Mouse (Mus musculus) spleen, adult 2 months (tissue): ENCODE measurements around the gene Fam69b. TPM values are rescaled to one million over a fixed set of nuclear protein-coding genes. Genes with fewer than 3 reads are reported as not detected.

Experiments used
- DNase-seq, 2 experiments: peaks; one replicate each; pipeline versions ENCODE4 v3.0.0 to v3.0.0-alpha.2; 2012 to 2021; ENCODE audit warnings: low spot score in 2 of 2, low read depth in 1 of 2
- H3K27ac ChIP-seq: fragments of 200-500 bp; 2 replicates; pipeline ENCODE4 v1.5.1; 2012; ENCODE audit warnings: low read length, inconsistent platforms; ENCODE audit not compliant: insufficient read depth
- H3K27me3 ChIP-seq: fragments of 200-500 bp; 2 replicates; pipeline ENCODE4 v1.6.1; 2012; ENCODE audit warnings: mild to moderate bottlenecking, moderate library complexity, low read length, inconsistent platforms; ENCODE audit not compliant: control insufficient read depth, insufficient read depth
- H3K36me3 ChIP-seq: fragments of 200-500 bp; 2 replicates; pipeline ENCODE4 v1.6.1; 2012; ENCODE audit warnings: mild to moderate bottlenecking, low read length, inconsistent platforms; ENCODE audit not compliant: control insufficient read depth, insufficient read depth
- H3K4me1 ChIP-seq: fragments of 200-500 bp; 2 replicates; pipeline ENCODE4 v1.6.1; 2011; ENCODE audit warnings: inconsistent platforms; ENCODE audit not compliant: control insufficient read depth, insufficient read depth, insufficient read length
- H3K4me3 ChIP-seq: fragments of 200-500 bp; 2 replicates; pipeline ENCODE4 v1.5.1; 2011; ENCODE audit warnings: mild to moderate bottlenecking, inconsistent platforms; ENCODE audit not compliant: insufficient read depth, insufficient read length; ENCODE audit errors: extremely low read depth
- CTCF ChIP-seq: fragments of 200-500 bp; IDR thresholded peaks from 2 replicates; pipeline ENCODE4 v1.5.1; 2011; ENCODE audit warnings: mild to moderate bottlenecking, inconsistent platforms; ENCODE audit not compliant: insufficient read depth, insufficient read length, insufficient replicate concordance; ENCODE audit errors: extremely low read depth
- POLR2A ChIP-seq: fragments of 200-500 bp; IDR thresholded peaks from 2 replicates; pipeline ENCODE4 v1.6.1; 2011; ENCODE audit warnings: low read depth, low read length, inconsistent platforms
- WGBS: fragments of 180-500 bp; shearing (Covaris S2); methylation state at CpG from one replicate; pipeline ENCODE4 v1.1.7; 2018; 5-methylcytosine and 5-hydroxymethylcytosine counted together
- polyA plus RNA-seq: library from polyadenylated mRNA; depleted of rRNA; stranded (reverse); fragments of >200 nt; gene quantifications from 2 replicates; pipeline ENCODE4 v1.2.3, GENCODE M21; 2012; rRNA removed

The Fam69b gene
- polyA plus RNA-seq = 3.0 and 3.6 TPM in 2 replicates

- TF ChIP-seq CTCF = no peak
- TF ChIP-seq POLR2A = no peak
- Histone ChIP-seq H3K4me3 (peak within 1 kb of the TSS; percentile 59), H3K27me3 (peaks cover 6% of the 10 kb centered on the region), H3K4me1 (peaks cover 2% of the 10 kb centered on the region; the same call in 1 of the 2 replicates), H3K36me3 (no peaks in the 10 kb centered on the region), H3K27ac (no peak within 1 kb of the TSS)
- DNase-seq = peak in 1 of 2 experiments; percentile 55
- WGBS = 1% methylated on average over 66 of the region's 70 CpGs
Observed at GRCm38 (mm10) chr2:26627921-26628739, at the start of gene Fam69b. Fam69b (plus strand) TSS chr2:26628457.

DNA sequence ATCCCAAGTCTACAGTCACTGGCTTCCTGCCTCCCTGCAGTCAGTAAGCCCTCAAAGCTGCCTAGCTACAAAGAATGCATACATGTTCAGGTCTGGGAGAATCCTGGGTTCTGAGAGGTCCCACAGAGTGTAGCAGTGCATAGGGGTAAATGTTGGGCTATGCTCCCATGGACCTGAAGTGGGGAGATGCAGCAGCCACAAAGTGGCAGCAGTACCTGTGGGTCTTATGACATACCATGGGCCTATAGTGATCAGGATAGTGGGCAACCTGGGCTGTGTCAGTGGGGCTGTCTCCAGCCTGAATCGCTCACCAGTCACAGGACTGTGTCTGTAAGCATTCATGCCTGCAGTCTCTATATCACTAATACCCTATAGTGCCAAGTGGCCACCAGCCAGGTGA is 48.5 kb upstream of the Fam69b start, which contains the start of gene Egfl7:
Gene Egfl7 (plus strand): TSS at position 301 of the 400 bp plus-strand sequence.
- TF ChIP-seq CTCF (no peak), POLR2A (no peak)
- WGBS = 93% methylated on average over 1 of the region's 1 CpGs
- peak within 1 kb of the TSS; percentile 10; the same call in 1 of the 2 replicates for H3K27ac ChIP-seq

GRCm38 (mm10) chr2:26580751-26581150 is 47.5 kb upstream of the Fam69b start:
- H3K27ac ChIP-seq = peak overlapping the region; percentile 46
- no peak overlapping the region for H3K4me3 ChIP-seq
- 34% methylated on average over 5 of the region's 5 CpGs for WGBS
- no peaks in the 10 kb centered on the region; the same call in 1 of the 2 replicates for H3K4me1 ChIP-seq
- DNase-seq = no peak
- H3K36me3 ChIP-seq = no peaks in the 10 kb centered on the region
- TF ChIP-seq CTCF = no peak
- TF ChIP-seq POLR2A = no peak
- no peaks in the 10 kb centered on the region for H3K27me3 ChIP-seq

More for the DNA sequence above, 48.5 kb upstream of the Fam69b start, which contains the start of gene Egfl7:
- no peaks in the 10 kb centered on the region; the same call in 1 of the 2 replicates for H3K4me1 ChIP-seq
- H3K27me3 ChIP-seq = no peaks in the 10 kb centered on the region
- no peak for DNase-seq
- H3K36me3 ChIP-seq = no peaks in the 10 kb centered on the region
- no peak within 1 kb of the TSS for H3K4me3 ChIP-seq

- Histone ChIP-seq H3K4me1 (peaks cover 3% of the 10 kb centered on the region; the same call in 1 of the 2 replicates), H3K27ac (no peak overlapping the region), H3K4me3 (no peak overlapping the region), H3K27me3 (no peaks in the 10 kb centered on the region), H3K36me3 (no peaks in the 10 kb centered on the region)
- TF ChIP-seq CTCF (no peak), POLR2A (no peak)
- 46% methylated on average over 2 of the region's 2 CpGs for WGBS
- DNase-seq = no peak
Observed at GRCm38 (mm10) chr2:26582203-26582602, 46.1 kb upstream of the Fam69b start.

- WGBS = 56% methylated on average over 7 of the region's 7 CpGs
- H3K4me1 ChIP-seq = peaks cover 3% of the 10 kb centered on the region; the same call in 1 of the 2 replicates
- no peak for DNase-seq
- no peaks in the 10 kb centered on the region for H3K36me3 ChIP-seq
- H3K4me3 ChIP-seq = no peak overlapping the region
- H3K27ac ChIP-seq = no peak overlapping the region
- H3K27me3 ChIP-seq = no peaks in the 10 kb centered on the region
- TF ChIP-seq POLR2A = no peak
- TF ChIP-seq CTCF = no peak
Observed at GRCm38 (mm10) chr2:26582741-26583140, 45.5 kb upstream of the Fam69b start.

- H3K27ac ChIP-seq = peak overlapping the region; percentile 36; the same call in 1 of the 2 replicates
- H3K36me3 ChIP-seq = no peaks in the 10 kb centered on the region
- WGBS = 45% methylated on average over 11 of the region's 11 CpGs
- TF ChIP-seq CTCF (no peak), POLR2A (peak; percentile 32)
- H3K27me3 ChIP-seq = no peaks in the 10 kb centered on the region
- no peak for DNase-seq
- peaks cover 3% of the 10 kb centered on the region; the same call in 1 of the 2 replicates for H3K4me1 ChIP-seq
- H3K4me3 ChIP-seq = peak overlapping the region; percentile 34; the same call in 1 of the 2 replicates
Observed at GRCm38 (mm10) chr2:26583640-26584039, 44.6 kb upstream of the Fam69b start.
